ENCODE assay signal across 8 mouse cellular contexts in genomic region chr6:77075396-77076376, GRCm38 (mm10).
DNase-seq lines count a peak whose midpoint lies in the region; ATAC-seq and TF ChIP-seq lines count a peak whose summit lies in the region.

No protein-coding gene starts in this region.

- no peak for TF ChIP-seq POLR2A in cerebellum, adult 2 months (IDR thresholded peaks at IDR 0.05; ENCODE audit: borderline replicate concordance, insufficient read depth, low read length)

- no peak overlapping the region for H3K4me3 ChIP-seq in forebrain, embryonic 11.5 days (ENCODE audit: low read depth, low read length)
- no peak overlapping the region for H3K4me3 ChIP-seq in forebrain, embryonic 10.5 days
- H3K4me3 ChIP-seq in cerebellum, adult 2 months (replicated peaks; ENCODE audit: insufficient read depth, low read depth, low read length): no peak overlapping the region
- no peak overlapping the region for H3K4me3 ChIP-seq in kidney, postnatal 0 days (replicated peaks; ENCODE audit: low read depth, low read length)

- no peaks in the 10 kb centered on the region for H3K27me3 ChIP-seq in forebrain, embryonic 11.5 days (ENCODE audit: control insufficient read depth, insufficient read depth, low read length)
- H3K27me3 ChIP-seq in forebrain, embryonic 10.5 days (ENCODE audit: poor library complexity, severe bottlenecking): no peaks in the 10 kb centered on the region
- H3K27me3 ChIP-seq in cerebellum, adult 2 months (ENCODE audit: control insufficient read depth, insufficient read depth, low read length): no peaks in the 10 kb centered on the region
- H3K27me3 ChIP-seq in kidney, postnatal 0 days (ENCODE audit: insufficient read depth, low read length): no peaks in the 10 kb centered on the region

- peak; percentile 63 for DNase-seq in forebrain, embryonic 11.5 days (ENCODE audit: low spot score)
- no peak for DNase-seq in forebrain, embryonic 10.5 days (ENCODE audit: extremely low spot score, low spot score)
- peak; percentile 91 to 94 for DNase-seq in cerebellum, adult 2 months
- peak; percentile 19 for DNase-seq in kidney, postnatal 0 days (ENCODE audit: low spot score)
- DNase-seq in left cerebral cortex, postnatal 4 days: peak; percentile 98
- peak; percentile 42 for DNase-seq in ovary, postnatal 36 days (ENCODE audit: low spot score)
- DNase-seq in spleen, adult 18-20 months: no peak

- no peak overlapping the region for H3K4me2 ChIP-seq in forebrain, embryonic 11.5 days (ENCODE audit: low read depth, low read length, severe bottlenecking)
- no peak overlapping the region for H3K4me2 ChIP-seq in kidney, postnatal 0 days (ENCODE audit: low read length)

- no peaks in the 10 kb centered on the region for H3K9me3 ChIP-seq in forebrain, embryonic 11.5 days (ENCODE audit: control insufficient read depth, low read length)
- H3K9me3 ChIP-seq in forebrain, embryonic 10.5 days: no peaks in the 10 kb centered on the region
- no peaks in the 10 kb centered on the region for H3K9me3 ChIP-seq in kidney, postnatal 0 days (replicated peaks; ENCODE audit: low read length)

- H3K9ac ChIP-seq in forebrain, embryonic 11.5 days (ENCODE audit: low read length): no peak overlapping the region
- no peak overlapping the region for H3K9ac ChIP-seq in kidney, postnatal 0 days (ENCODE audit: low read depth, low read length)

- no peaks in the 10 kb centered on the region; the same call in 1 of the 2 replicates for H3K4me1 ChIP-seq in forebrain, embryonic 11.5 days (replicated peaks; ENCODE audit: control insufficient read depth, insufficient read depth, low read length)
- H3K4me1 ChIP-seq in forebrain, embryonic 10.5 days: peaks cover 10% of the 10 kb centered on the region
- H3K4me1 ChIP-seq in cerebellum, adult 2 months (ENCODE audit: control insufficient read depth, insufficient read depth, low read length): peaks cover 4% of the 10 kb centered on the region
- H3K4me1 ChIP-seq in kidney, postnatal 0 days (replicated peaks; ENCODE audit: insufficient read depth, low read length): no peaks in the 10 kb centered on the region

- 51% methylated on average over 14 of the region's 14 CpGs for WGBS in forebrain, embryonic 11.5 days
- 54% methylated on average over 14 of the region's 14 CpGs for WGBS in forebrain, embryonic 10.5 days
- whole genome bisulfite sequencing in cerebellum, adult 2 months: 17% methylated on average over 14 of the region's 14 CpGs
- WGBS in kidney, postnatal 0 days: 54% methylated on average over 14 of the region's 14 CpGs

- intact Hi-C loops in left cerebral cortex, postnatal 4 days (cut with DNase I): no loop called here

- ATAC-seq in forebrain, embryonic 11.5 days (replicated peaks; ENCODE audit: low FRiP score): peak; percentile 84
- peak; percentile 95 for ATAC-seq in frontal cortex, adult (ENCODE audit: low TSS enrichment)
- peak; percentile 95 for ATAC-seq in kidney, postnatal 0 days (replicated peaks; ENCODE audit: low FRiP score, low read depth)

- H3K36me3 ChIP-seq in forebrain, embryonic 11.5 days (ENCODE audit: control insufficient read depth, insufficient read depth, low read length): no peaks in the 10 kb centered on the region
- no peaks in the 10 kb centered on the region for H3K36me3 ChIP-seq in forebrain, embryonic 10.5 days (replicated peaks)
- H3K36me3 ChIP-seq in kidney, postnatal 0 days (ENCODE audit: insufficient read depth, low read length): no peaks in the 10 kb centered on the region

- TF ChIP-seq CTCF in cerebellum, adult 2 months (IDR thresholded peaks at IDR 0.05; ENCODE audit: borderline replicate concordance, insufficient read depth, low read depth, low read length): no peak
- no peak for TF ChIP-seq CTCF in kidney, postnatal 0 days (IDR thresholded peaks at IDR 0.05; ENCODE audit: low read depth)

- H3K27ac ChIP-seq in forebrain, embryonic 11.5 days (ENCODE audit: low read depth, low read length): no peak overlapping the region
- no peak overlapping the region for H3K27ac ChIP-seq in forebrain, embryonic 10.5 days
- no peak overlapping the region for H3K27ac ChIP-seq in cerebellum, adult 2 months (ENCODE audit: insufficient read depth, low read length)
- H3K27ac ChIP-seq in kidney, postnatal 0 days: no peak overlapping the region

Comparison
In these comparisons a context has a peak if more than half of its experiments do, and no peak if none do; other contexts are left out.
1. DNase-seq: peak in forebrain, embryonic 11.5 days (single experiment), cerebellum, adult 2 months (2 of 2), kidney, postnatal 0 days (single experiment), left cerebral cortex, postnatal 4 days (single experiment) and ovary, postnatal 36 days (single experiment); none in forebrain, embryonic 10.5 days (single experiment) and spleen, adult 18-20 months (0 of 2).
2. Peak in every context shown above with its lines, with median percentiles within 50 percentile points of each other: ATAC-seq.